Mouse (Mus musculus): ENCODE data around the gene Iqgap2. TPM values are rescaled to one million over a fixed set of nuclear protein-coding genes. Genes with fewer than 3 reads are reported as not detected.

The Iqgap2 gene
- polyA plus RNA-seq (2015; fragmentation: Nextera tagmentation; extraction: Ambion mirVana), result 4.5 and 5.2 TPM in 2 replicates

- peak within 1 kb of the TSS; percentile 77 for H3K9ac ChIP-seq (ENCODE audit: low read length)
- H3K27me3 ChIP-seq (ENCODE audit: control insufficient read depth, insufficient read depth, low read depth, low read length), result no peaks in the 10 kb centered on the region
- H3K4me1 ChIP-seq (replicated peaks; ENCODE audit: control insufficient read depth, insufficient read depth, low read length), result peaks cover 16% of the 10 kb centered on the region
- H3K36me3 ChIP-seq (ENCODE audit: control insufficient read depth, insufficient read depth, low read length), result no peaks in the 10 kb centered on the region
- H3K4me2 ChIP-seq (ENCODE audit: low read depth, low read length), result peak within 1 kb of the TSS; percentile 99
- under 1% methylated on average over 46 of the region's 48 CpGs for WGBS
- ATAC-seq (ENCODE audit: low read depth), result peak; percentile 75
- 0 out of 2 replicates have a peak within 1 kb of the TSS, but pooled peaks have one; percentile 39 for H3K27ac ChIP-seq (ENCODE audit: low read length)
- peak within 1 kb of the TSS; percentile 68 for H3K4me3 ChIP-seq (ENCODE audit: low read length)
- no peaks in the 10 kb centered on the region for H3K9me3 ChIP-seq (ENCODE audit: control insufficient read depth, low read length)
Measured at GRCm38 (mm10) chr13:95891491-95891925, at the start of gene Iqgap2. TSS of gene Iqgap2 (minus strand) at chr13:95891922.

- no peak overlapping the region for H3K9ac ChIP-seq (ENCODE audit: low read length)
- no peaks in the 10 kb centered on the region for H3K4me1 ChIP-seq (replicated peaks; ENCODE audit: control insufficient read depth, insufficient read depth, low read length)
- H3K36me3 ChIP-seq (ENCODE audit: control insufficient read depth, insufficient read depth, low read length), result no peaks in the 10 kb centered on the region
- no peak overlapping the region for H3K4me3 ChIP-seq (ENCODE audit: low read length)
- no peak for ATAC-seq (ENCODE audit: low read depth)
- no peak overlapping the region for H3K27ac ChIP-seq (ENCODE audit: low read length)
- no peaks in the 10 kb centered on the region for H3K9me3 ChIP-seq (ENCODE audit: control insufficient read depth, low read length)
- H3K27me3 ChIP-seq (ENCODE audit: control insufficient read depth, insufficient read depth, low read depth, low read length), result no peaks in the 10 kb centered on the region
- 48% methylated on average over 5 of the region's 5 CpGs for WGBS
- no peak overlapping the region for H3K4me2 ChIP-seq (ENCODE audit: low read depth, low read length)
Measured at GRCm38 (mm10) chr13:95940811-95941210, 49.1 kb upstream of the Iqgap2 start.

GRCm38 (mm10) chr13:95924201-95924621 lies 32.5 kb upstream of the Iqgap2 start:
- Histone ChIP-seq H3K36me3 (ENCODE audit: control insufficient read depth, insufficient read depth, low read length) (no peaks in the 10 kb centered on the region), H3K27ac (ENCODE audit: low read length) (no peak overlapping the region), H3K27me3 (ENCODE audit: control insufficient read depth, insufficient read depth, low read depth, low read length) (no peaks in the 10 kb centered on the region), H3K4me1 (replicated peaks; ENCODE audit: control insufficient read depth, insufficient read depth, low read length) (no peaks in the 10 kb centered on the region), H3K4me3 (ENCODE audit: low read length) (no peak overlapping the region), H3K9me3 (ENCODE audit: control insufficient read depth, low read length) (peaks cover 6% of the 10 kb centered on the region; the same call in 1 of the 2 replicates), H3K4me2 (ENCODE audit: low read depth, low read length) (no peak overlapping the region), H3K9ac (ENCODE audit: low read length) (no peak overlapping the region)
- ATAC-seq (ENCODE audit: low read depth), result no peak; the same call in 1 of the 2 replicates
- 46% methylated on average over 2 of the region's 2 CpGs for WGBS

GRCm38 (mm10) chr13:95922626-95923025 lies 30.9 kb upstream of the Iqgap2 start:
- Histone ChIP-seq H3K27me3 (ENCODE audit: control insufficient read depth, insufficient read depth, low read depth, low read length) (no peaks in the 10 kb centered on the region), H3K27ac (ENCODE audit: low read length) (no peak overlapping the region), H3K9me3 (ENCODE audit: control insufficient read depth, low read length) (peaks cover 6% of the 10 kb centered on the region; the same call in 1 of the 2 replicates), H3K9ac (ENCODE audit: low read length) (no peak overlapping the region), H3K4me1 (replicated peaks; ENCODE audit: control insufficient read depth, insufficient read depth, low read length) (no peaks in the 10 kb centered on the region), H3K4me3 (ENCODE audit: low read length) (no peak overlapping the region), H3K36me3 (ENCODE audit: control insufficient read depth, insufficient read depth, low read length) (no peaks in the 10 kb centered on the region), H3K4me2 (ENCODE audit: low read depth, low read length) (no peak overlapping the region)
- WGBS, result 71% methylated on average over 4 of the region's 4 CpGs
- no peak for ATAC-seq (ENCODE audit: low read depth)

GRCm38 (mm10) chr13:95918624-95919284 lies 27.0 kb upstream of the Iqgap2 start:
- peaks cover 6% of the 10 kb centered on the region; the same call in 1 of the 2 replicates for H3K9me3 ChIP-seq (ENCODE audit: control insufficient read depth, low read length)
- H3K9ac ChIP-seq (ENCODE audit: low read length), result no peak overlapping the region
- no peak overlapping the region for H3K4me3 ChIP-seq (ENCODE audit: low read length)
- no peaks in the 10 kb centered on the region for H3K36me3 ChIP-seq (ENCODE audit: control insufficient read depth, insufficient read depth, low read length)
- no peak overlapping the region for H3K4me2 ChIP-seq (ENCODE audit: low read depth, low read length)
- no peaks in the 10 kb centered on the region for H3K27me3 ChIP-seq (ENCODE audit: control insufficient read depth, insufficient read depth, low read depth, low read length)
- WGBS, result 88% methylated on average over 9 of the region's 9 CpGs
- ATAC-seq (ENCODE audit: low read depth), result no peak
- H3K4me1 ChIP-seq (replicated peaks; ENCODE audit: control insufficient read depth, insufficient read depth, low read length), result no peaks in the 10 kb centered on the region
- H3K27ac ChIP-seq (ENCODE audit: low read length), result no peak overlapping the region

GRCm38 (mm10) chr13:95913046-95913406 lies 21.3 kb upstream of the Iqgap2 start:
- ATAC-seq (ENCODE audit: low read depth), result no peak
- H3K4me3 ChIP-seq (ENCODE audit: low read length), result no peak overlapping the region
- WGBS, result 90% methylated on average over 2 of the region's 2 CpGs
- H3K27ac ChIP-seq (ENCODE audit: low read length), result no peak overlapping the region
- H3K4me2 ChIP-seq (ENCODE audit: low read depth, low read length), result no peak overlapping the region
- no peaks in the 10 kb centered on the region for H3K9me3 ChIP-seq (ENCODE audit: control insufficient read depth, low read length)
- no peaks in the 10 kb centered on the region for H3K27me3 ChIP-seq (ENCODE audit: control insufficient read depth, insufficient read depth, low read depth, low read length)
- H3K36me3 ChIP-seq (ENCODE audit: control insufficient read depth, insufficient read depth, low read length), result no peaks in the 10 kb centered on the region
- H3K9ac ChIP-seq (ENCODE audit: low read length), result no peak overlapping the region
- no peaks in the 10 kb centered on the region for H3K4me1 ChIP-seq (replicated peaks; ENCODE audit: control insufficient read depth, insufficient read depth, low read length)

- Histone ChIP-seq H3K4me1 (replicated peaks; ENCODE audit: control insufficient read depth, insufficient read depth, low read length) (no peaks in the 10 kb centered on the region), H3K9ac (ENCODE audit: low read length) (no peak overlapping the region), H3K27me3 (ENCODE audit: control insufficient read depth, insufficient read depth, low read depth, low read length) (no peaks in the 10 kb centered on the region), H3K9me3 (ENCODE audit: control insufficient read depth, low read length) (no peaks in the 10 kb centered on the region), H3K4me3 (ENCODE audit: low read length) (no peak overlapping the region), H3K27ac (ENCODE audit: low read length) (no peak overlapping the region), H3K36me3 (ENCODE audit: control insufficient read depth, insufficient read depth, low read length) (no peaks in the 10 kb centered on the region), H3K4me2 (ENCODE audit: low read depth, low read length) (no peak overlapping the region)
- ATAC-seq (ENCODE audit: low read depth), result no peak
- 76% methylated on average over 11 of the region's 11 CpGs for WGBS
Measured at GRCm38 (mm10) chr13:95912157-95913045, 20.7 kb upstream of the Iqgap2 start.

GRCm38 (mm10) chr13:95910270-95910669 lies 18.5 kb upstream of the Iqgap2 start:
- Histone ChIP-seq H3K27me3 (ENCODE audit: control insufficient read depth, insufficient read depth, low read depth, low read length) (no peaks in the 10 kb centered on the region), H3K9ac (ENCODE audit: low read length) (no peak overlapping the region), H3K4me2 (ENCODE audit: low read depth, low read length) (no peak overlapping the region), H3K36me3 (ENCODE audit: control insufficient read depth, insufficient read depth, low read length) (no peaks in the 10 kb centered on the region), H3K9me3 (ENCODE audit: control insufficient read depth, low read length) (peaks cover 4% of the 10 kb centered on the region; the same call in 1 of the 2 replicates), H3K4me3 (ENCODE audit: low read length) (no peak overlapping the region), H3K27ac (ENCODE audit: low read length) (no peak overlapping the region), H3K4me1 (replicated peaks; ENCODE audit: control insufficient read depth, insufficient read depth, low read length) (no peaks in the 10 kb centered on the region)
- no peak for ATAC-seq (ENCODE audit: low read depth)
- WGBS, result 71% methylated on average over 9 of the region's 9 CpGs

- 77% methylated on average over 2 of the region's 2 CpGs for WGBS
- no peak for ATAC-seq (ENCODE audit: low read depth)
Measured at GRCm38 (mm10) chr13:95909244-95909643, 17.5 kb upstream of the Iqgap2 start.

More at GRCm38 (mm10) chr13:95909244-95909643, 17.5 kb upstream of the Iqgap2 start:
- Histone ChIP-seq H3K4me2 (ENCODE audit: low read depth, low read length) (no peak overlapping the region), H3K9me3 (ENCODE audit: control insufficient read depth, low read length) (peaks cover 4% of the 10 kb centered on the region; the same call in 1 of the 2 replicates), H3K4me1 (replicated peaks; ENCODE audit: control insufficient read depth, insufficient read depth, low read length) (no peaks in the 10 kb centered on the region), H3K27ac (ENCODE audit: low read length) (no peak overlapping the region), H3K9ac (ENCODE audit: low read length) (no peak overlapping the region), H3K36me3 (ENCODE audit: control insufficient read depth, insufficient read depth, low read length) (no peaks in the 10 kb centered on the region), H3K27me3 (ENCODE audit: control insufficient read depth, insufficient read depth, low read depth, low read length) (no peaks in the 10 kb centered on the region), H3K4me3 (ENCODE audit: low read length) (no peak overlapping the region)
